Mouse (Mus musculus) ES-Bruce4 (cell line): ENCODE data around the gene Gm10277. TPM values are rescaled to one million over a fixed set of nuclear protein-coding genes. Genes with fewer than 3 reads are reported as not detected.

Experiments
- H3K27ac ChIP-seq: 2 replicates; pipeline ENCODE4 v1.5.1; 2012; ENCODE audit warnings: low read length, inconsistent platforms; ENCODE audit not compliant: insufficient read depth
- H3K27me3 ChIP-seq: 2 replicates; pipeline ENCODE4 v1.6.1; 2012; ENCODE audit warnings: mild to moderate bottlenecking, low read length, inconsistent platforms; ENCODE audit not compliant: control insufficient read depth, poor library complexity, insufficient read depth, severe bottlenecking
- H3K36me3 ChIP-seq: 2 replicates; pipeline ENCODE4 v1.6.1; 2012; ENCODE audit warnings: inconsistent platforms, mild to moderate bottlenecking, low read length, moderate library complexity; ENCODE audit not compliant: control insufficient read depth, poor library complexity, insufficient read depth, severe bottlenecking
- H3K4me1 ChIP-seq: one replicate; pipeline ENCODE4 v1.8.1; 2011; ENCODE audit warnings: low read length; ENCODE audit not compliant: control insufficient read depth, insufficient read depth
- H3K4me3 ChIP-seq: 2 replicates; pipeline ENCODE4 v1.5.1; 2011; ENCODE audit warnings: low read depth, mild to moderate bottlenecking, low read length
- H3K9ac ChIP-seq: 2 replicates; pipeline ENCODE4 v1.6.1; 2012; ENCODE audit warnings: low read depth, mild to moderate bottlenecking, inconsistent platforms; ENCODE audit not compliant: poor library complexity, severe bottlenecking
- H3K9me3 ChIP-seq: replicated peaks from 2 replicates; pipeline ENCODE4 v1.6.1; 2012; ENCODE audit warnings: mild to moderate bottlenecking, low read length, inconsistent platforms; ENCODE audit not compliant: control insufficient read depth, poor library complexity, insufficient read depth, severe bottlenecking
- CTCF ChIP-seq: IDR thresholded peaks from one replicate; pipeline ENCODE4 v1.8.1; 2011; ENCODE audit warnings: low read depth, low read length
- EP300 ChIP-seq: IDR thresholded peaks from 2 replicates; pipeline ENCODE4 v1.6.1; 2011; ENCODE audit warnings: low read depth, low read length; ENCODE audit not compliant: insufficient read depth
- POLR2A ChIP-seq: IDR thresholded peaks from one replicate; pipeline ENCODE4 v1.8.1; 2011; ENCODE audit warnings: low read length; ENCODE audit not compliant: insufficient read depth
- polyA plus RNA-seq: library from polyadenylated mRNA; stranded (reverse); fragments of >200 nt; gene quantifications from 2 replicates; pipeline ENCODE4 v1.2.4, GENCODE M21; 2011; ENCODE audit warnings: low read depth; ENCODE audit not compliant: missing spikeins, insufficient read depth, insufficient read length

Gm10277 gene
- polyA plus RNA-seq, 1 experiment: not detected

- Histone ChIP-seq H3K9ac (peak overlapping the region; percentile 1; the same call in 1 of the 2 replicates), H3K4me3 (no peak overlapping the region), H3K4me1 (peaks cover 9% of the 10 kb centered on the region), H3K9me3 (no peaks in the 10 kb centered on the region; the same call in 1 of the 2 replicates), H3K36me3 (no peaks in the 10 kb centered on the region), H3K27ac (peak overlapping the region; percentile 63), H3K27me3 (no peaks in the 10 kb centered on the region)
- TF ChIP-seq EP300: no peak
- TF ChIP-seq POLR2A: no peak
- TF ChIP-seq CTCF: no peak
These were observed 19.3 kb upstream of the Gm10277 start for GRCm38 (mm10) chr11:77806855-77807254.

- Histone ChIP-seq H3K4me3 (no peak overlapping the region), H3K9ac (no peak overlapping the region), H3K4me1 (peaks cover 9% of the 10 kb centered on the region), H3K9me3 (no peaks in the 10 kb centered on the region; the same call in 1 of the 2 replicates), H3K36me3 (no peaks in the 10 kb centered on the region), H3K27ac (no peak overlapping the region), H3K27me3 (no peaks in the 10 kb centered on the region)
- TF ChIP-seq POLR2A (no peak), CTCF (peak; percentile 17), EP300 (no peak)
These were observed 18.7 kb upstream of the Gm10277 start for GRCm38 (mm10) chr11:77806218-77806617.

- Histone ChIP-seq H3K27ac (no peak overlapping the region), H3K27me3 (no peaks in the 10 kb centered on the region), H3K9me3 (no peaks in the 10 kb centered on the region), H3K36me3 (no peaks in the 10 kb centered on the region), H3K4me1 (peaks cover 5% of the 10 kb centered on the region), H3K9ac (no peak overlapping the region), H3K4me3 (no peak overlapping the region)
- TF ChIP-seq POLR2A (no peak), CTCF (no peak), EP300 (no peak)
These were observed 14.9 kb upstream of the Gm10277 start for GRCm38 (mm10) chr11:77802341-77802865.

- H3K9ac ChIP-seq: no peak overlapping the region
- TF ChIP-seq EP300: no peak
- H3K27ac ChIP-seq: no peak overlapping the region
- H3K36me3 ChIP-seq: no peaks in the 10 kb centered on the region
- no peak overlapping the region for H3K4me3 ChIP-seq
- peaks cover 2% of the 10 kb centered on the region for H3K4me1 ChIP-seq
- no peaks in the 10 kb centered on the region for H3K27me3 ChIP-seq
- no peaks in the 10 kb centered on the region for H3K9me3 ChIP-seq
These were observed 13.5 kb upstream of the Gm10277 start for GRCm38 (mm10) chr11:77800869-77801701.

- Histone ChIP-seq H3K27ac (no peak overlapping the region), H3K36me3 (no peaks in the 10 kb centered on the region), H3K4me1 (peaks cover 1% of the 10 kb centered on the region), H3K9me3 (no peaks in the 10 kb centered on the region), H3K4me3 (no peak overlapping the region), H3K27me3 (no peaks in the 10 kb centered on the region), H3K9ac (no peak overlapping the region)
- TF ChIP-seq EP300: no peak
- no peak for TF ChIP-seq POLR2A
- TF ChIP-seq CTCF: no peak
These were observed 12.9 kb upstream of the Gm10277 start for GRCm38 (mm10) chr11:77800491-77800868.

- H3K4me3 ChIP-seq: no peak overlapping the region
These were observed 7.7 kb upstream of the Gm10277 start for GRCm38 (mm10) chr11:77795216-77795615.

More at GRCm38 (mm10) chr11:77795216-77795615, 7.7 kb upstream of the Gm10277 start:
- H3K27ac ChIP-seq: no peak overlapping the region
- no peaks in the 10 kb centered on the region for H3K9me3 ChIP-seq
- H3K36me3 ChIP-seq: no peaks in the 10 kb centered on the region
- H3K9ac ChIP-seq: no peak overlapping the region
- peaks cover 5% of the 10 kb centered on the region for H3K4me1 ChIP-seq
- no peaks in the 10 kb centered on the region for H3K27me3 ChIP-seq
- TF ChIP-seq EP300: no peak
- TF ChIP-seq CTCF: no peak
- no peak for TF ChIP-seq POLR2A
